Mouse (Mus musculus): ENCODE data around the gene 1600012H06Rik.
"Not testable (repeated sequence)": the region's sequence is repeated elsewhere in the genome, so short reads cannot be mapped to it uniquely, and the experiment has no call there.

Gene 1600012H06Rik

GRCm38 (mm10) chr17:14943729-14944059, 710 bp downstream of the 1600012H06Rik start:
- DNase-seq (ENCODE audit: low read depth, low spot score), result no peak

- no peak for DNase-seq (ENCODE audit: low read depth, low spot score)
Measured at GRCm38 (mm10) chr17:14944551-14944950, 1.6 kb downstream of the 1600012H06Rik start.

- DNase-seq (ENCODE audit: low read depth, low spot score), result no peak
Measured at GRCm38 (mm10) chr17:14949161-14949827, 6.3 kb downstream of the 1600012H06Rik start.

GRCm38 (mm10) chr17:14953452-14953851, 10.5 kb downstream of the 1600012H06Rik start:
- peak; percentile 65 for DNase-seq (ENCODE audit: low read depth, low spot score)

GRCm38 (mm10) chr17:14958686-14959327, 15.8 kb downstream of the 1600012H06Rik start:
- DNase-seq (ENCODE audit: low read depth, low spot score), result no peak

- DNase-seq (ENCODE audit: low read depth, low spot score), result no peak
Measured at GRCm38 (mm10) chr17:14959979-14960378, 17.0 kb downstream of the 1600012H06Rik start.

- peak; percentile 36 for DNase-seq (ENCODE audit: low read depth, low spot score)
Measured at GRCm38 (mm10) chr17:14960520-14960919, 17.5 kb downstream of the 1600012H06Rik start.

- peak; percentile 17 for DNase-seq (ENCODE audit: low read depth, low spot score)
Measured at GRCm38 (mm10) chr17:14960951-14961556, 18.1 kb downstream of the 1600012H06Rik start, which contains the start of gene Phf10. Gene Phf10, minus strand, starts transcription at chr17:14961273.

GRCm38 (mm10) chr17:14961557-14962154, 18.7 kb downstream of the 1600012H06Rik start:
- not testable (repeated sequence) for DNase-seq (ENCODE audit: low read depth, low spot score)

- DNase-seq (ENCODE audit: low read depth, low spot score), result not testable (repeated sequence)
Measured at GRCm38 (mm10) chr17:14968373-14968913, 25.5 kb downstream of the 1600012H06Rik start.

GRCm38 (mm10) chr17:14977718-14978361, 34.9 kb downstream of the 1600012H06Rik start:
- DNase-seq (ENCODE audit: low read depth, low spot score), result not testable (repeated sequence)

- DNase-seq (ENCODE audit: low read depth, low spot score), result not testable (repeated sequence)
Measured at GRCm38 (mm10) chr17:14978362-14979038, 35.5 kb downstream of the 1600012H06Rik start, which contains the start of the genes 9030025P20Rik and Gm3417. Gene 9030025P20Rik, plus strand, starts transcription at chr17:14978468. Gene Gm3417, minus strand, starts transcription at chr17:14978790.

GRCm38 (mm10) chr17:14990116-14990702, 47.2 kb downstream of the 1600012H06Rik start:
- DNase-seq (ENCODE audit: low read depth, low spot score), result not testable (repeated sequence)

GRCm38 (mm10) chr17:14992522-14993138, 49.6 kb downstream of the 1600012H06Rik start:
- DNase-seq (ENCODE audit: low read depth, low spot score), result not testable (repeated sequence)

GRCm38 (mm10) chr17:14993139-14993832, 50.3 kb downstream of the 1600012H06Rik start:
- DNase-seq (ENCODE audit: low read depth, low spot score), result not testable (repeated sequence)

- not testable (repeated sequence) for DNase-seq (ENCODE audit: low read depth, low spot score)
Measured at GRCm38 (mm10) chr17:14994140-14994539, 51.2 kb downstream of the 1600012H06Rik start.

GRCm38 (mm10) chr17:15000047-15000446, 57.1 kb downstream of the 1600012H06Rik start:
- not testable (repeated sequence) for DNase-seq (ENCODE audit: low read depth, low spot score)

GRCm38 (mm10) chr17:15009088-15009487, 66.1 kb downstream of the 1600012H06Rik start:
- not testable (repeated sequence) for DNase-seq (ENCODE audit: low read depth, low spot score)

Measured in R1 (cell line).